Mouse (Mus musculus): ENCODE data around the gene Cdk2ap2. TPM values are rescaled to one million over a fixed set of nuclear protein-coding genes. Genes with fewer than 3 reads are reported as not detected.
"Not testable (repeated sequence)": the region's sequence is repeated elsewhere in the genome, so short reads cannot be mapped to it uniquely, and the experiment has no call there.

Cdk2ap2 gene
- total and polyA plus RNA-seq, 2 experiments from 2014 or later: 37.4 to 60.5 TPM

- DNase-seq (ENCODE audit: low spot score) (no peak), ATAC-seq (ENCODE audit: low FRiP score) (no peak)
- WGBS: 89% methylated on average over 4 of the region's 4 CpGs
- Histone ChIP-seq H3K4me2 (ENCODE audit: low read depth, low read length, poor library complexity, severe bottlenecking) (no peak overlapping the region), H3K27ac (ENCODE audit: low read depth, low read length) (no peak overlapping the region), H3K9me3 (ENCODE audit: low read length) (no peaks in the 10 kb centered on the region), H3K4me1 (ENCODE audit: insufficient read depth, low read length) (peaks cover 20% of the 10 kb centered on the region), H3K36me3 (ENCODE audit: insufficient read depth, low read length) (peaks cover 10% of the 10 kb centered on the region), H3K4me3 (ENCODE audit: low read depth, low read length) (no peak overlapping the region), H3K27me3 (ENCODE audit: insufficient read depth, low read length) (no peaks in the 10 kb centered on the region), H3K9ac (replicated peaks; ENCODE audit: low read length, poor library complexity, severe bottlenecking) (no peak overlapping the region)
- TF ChIP-seq CTCF (IDR thresholded peaks at IDR 0.05): no peak
These were observed 27.4 kb downstream of the Cdk2ap2 start for GRCm38 (mm10) chr19:4124432-4124831.

GRCm38 (mm10) chr19:4125268-4125667, 28.3 kb downstream of the Cdk2ap2 start:
- peak overlapping the region; percentile 76 for H3K4me3 ChIP-seq (ENCODE audit: low read depth, low read length)
- peak; percentile 36 for ATAC-seq (ENCODE audit: low FRiP score)
- not testable (repeated sequence) for H3K27me3 ChIP-seq (ENCODE audit: insufficient read depth, low read length); H3K9me3 ChIP-seq (ENCODE audit: low read length)
- WGBS: 5% methylated on average over 3 of the region's 4 CpGs
- peak overlapping the region; percentile 86 for H3K9ac ChIP-seq (replicated peaks; ENCODE audit: low read length, poor library complexity, severe bottlenecking)
- peak overlapping the region; percentile 58 for H3K4me2 ChIP-seq (ENCODE audit: low read depth, low read length, poor library complexity, severe bottlenecking)
- DNase-seq (ENCODE audit: low spot score): peak; percentile 28
- H3K4me1 ChIP-seq (ENCODE audit: insufficient read depth, low read length): peaks cover 18% of the 10 kb centered on the region
- H3K27ac ChIP-seq (ENCODE audit: low read depth, low read length): peak overlapping the region; percentile 75; the same call in 1 of the 2 replicates
- peaks cover 18% of the 10 kb centered on the region for H3K36me3 ChIP-seq (ENCODE audit: insufficient read depth, low read length)

GRCm38 (mm10) chr19:4125741-4126696, 29.0 kb downstream of the Cdk2ap2 start, which contains the start of gene Aip:
Gene Aip (minus strand): TSS chr19:4125858.
- Histone ChIP-seq H3K4me1 (ENCODE audit: insufficient read depth, low read length) (peaks cover 12% of the 10 kb centered on the region; the same call in 1 of the 2 replicates), H3K9ac (replicated peaks; ENCODE audit: low read length, poor library complexity, severe bottlenecking) (peak within 1 kb of the TSS; percentile 86), H3K4me3 (ENCODE audit: low read depth, low read length) (peak within 1 kb of the TSS; percentile 76), H3K4me2 (ENCODE audit: low read depth, low read length, poor library complexity, severe bottlenecking) (peak within 1 kb of the TSS; percentile 58), H3K27ac (ENCODE audit: low read depth, low read length) (peak within 1 kb of the TSS; percentile 75), H3K27me3 (ENCODE audit: insufficient read depth, low read length) (no peaks in the 10 kb centered on the region), H3K36me3 (ENCODE audit: insufficient read depth, low read length) (peaks cover 18% of the 10 kb centered on the region), H3K9me3 (ENCODE audit: low read length) (no peaks in the 10 kb centered on the region)
- peak; percentile 98 for DNase-seq (ENCODE audit: low spot score)
- ATAC-seq (ENCODE audit: low FRiP score): peak; percentile 92
- peak; percentile 77 for TF ChIP-seq CTCF (IDR thresholded peaks at IDR 0.05)
- under 1% methylated on average over 62 of the region's 64 CpGs for WGBS

GRCm38 (mm10) chr19:4126759-4127495, 29.9 kb downstream of the Cdk2ap2 start:
- TF ChIP-seq CTCF (IDR thresholded peaks at IDR 0.05): no peak
- H3K27ac ChIP-seq (ENCODE audit: low read depth, low read length): peak overlapping the region; percentile 75; the same call in 1 of the 2 replicates

GRCm38 (mm10) chr19:4129462-4129861, 32.5 kb downstream of the Cdk2ap2 start:
- no peak overlapping the region for H3K4me2 ChIP-seq (ENCODE audit: low read depth, low read length, poor library complexity, severe bottlenecking)
- no peak for TF ChIP-seq CTCF (IDR thresholded peaks at IDR 0.05)
- 98% methylated on average over 7 of the region's 7 CpGs for WGBS
- ATAC-seq (ENCODE audit: low FRiP score): no peak
- H3K27me3 ChIP-seq (ENCODE audit: insufficient read depth, low read length): no peaks in the 10 kb centered on the region
- H3K9me3 ChIP-seq (ENCODE audit: low read length): no peaks in the 10 kb centered on the region
- no peak overlapping the region for H3K4me3 ChIP-seq (ENCODE audit: low read depth, low read length)
- no peak for DNase-seq (ENCODE audit: low spot score)
- peaks cover 12% of the 10 kb centered on the region; the same call in 1 of the 2 replicates for H3K4me1 ChIP-seq (ENCODE audit: insufficient read depth, low read length)
- H3K9ac ChIP-seq (replicated peaks; ENCODE audit: low read length, poor library complexity, severe bottlenecking): no peak overlapping the region
- H3K36me3 ChIP-seq (ENCODE audit: insufficient read depth, low read length): peaks cover 37% of the 10 kb centered on the region
- H3K27ac ChIP-seq (ENCODE audit: low read depth, low read length): no peak overlapping the region

More at GRCm38 (mm10) chr19:4126759-4127495, 29.9 kb downstream of the Cdk2ap2 start:
- Histone ChIP-seq H3K9me3 (ENCODE audit: low read length) (no peaks in the 10 kb centered on the region), H3K4me3 (ENCODE audit: low read depth, low read length) (peak overlapping the region; percentile 76), H3K27me3 (ENCODE audit: insufficient read depth, low read length) (no peaks in the 10 kb centered on the region), H3K4me1 (ENCODE audit: insufficient read depth, low read length) (peaks cover 12% of the 10 kb centered on the region; the same call in 1 of the 2 replicates), H3K36me3 (ENCODE audit: insufficient read depth, low read length) (peaks cover 25% of the 10 kb centered on the region), H3K4me2 (ENCODE audit: low read depth, low read length, poor library complexity, severe bottlenecking) (peak overlapping the region; percentile 58), H3K9ac (replicated peaks; ENCODE audit: low read length, poor library complexity, severe bottlenecking) (peak overlapping the region; percentile 86)
- ATAC-seq (ENCODE audit: low FRiP score): no peak
- 79% methylated on average over 7 of the region's 7 CpGs for WGBS
- no peak for DNase-seq (ENCODE audit: low spot score)

Data from midbrain, postnatal 0 days (tissue).